Comparison of ENCODE assay signal across 21 mouse cellular contexts in genomic region chr2:18547964-18548643, GRCm38 (mm10).
DNase-seq lines count a peak whose midpoint lies in the region; ATAC-seq and TF ChIP-seq lines count a peak whose summit lies in the region.
"Had no signal": no experiment of that assay in that cellular context is flagged by ENCODE, and none has a peak within 500 bp of the region (broad histone marks: within the 10 kb centered on the region; RNA-seq: fewer than 3 reads in every experiment).

No protein-coding gene starts in this region.

- no peak overlapping the region for H3K4me3 ChIP-seq in forebrain, embryonic 14.5 days (ENCODE audit: low read depth, low read length)
- no peak overlapping the region for H3K4me3 ChIP-seq in forebrain, embryonic 13.5 days
- no peak overlapping the region for H3K4me3 ChIP-seq in lung, postnatal 0 days (ENCODE audit: low read depth, low read length)
- no peak overlapping the region for H3K4me3 ChIP-seq in midbrain, embryonic 14.5 days (replicated peaks; ENCODE audit: low read depth, low read length)
- no peak overlapping the region for H3K4me3 ChIP-seq in stomach, postnatal 0 days (ENCODE audit: low read depth, low read length)
- H3K4me3 ChIP-seq: forebrain, embryonic 10.5 days; heart, embryonic 15.5 days; hindbrain, embryonic 13.5 days; intestine, embryonic 15.5 days; limb, embryonic 13.5 days; liver, embryonic 13.5 days; megakaryocyte, embryonic 14.5 days had no signal

- no peak for TF ChIP-seq CTCF in lung, postnatal 0 days (IDR thresholded peaks at IDR 0.05)
- no peak for TF ChIP-seq CTCF in stomach, postnatal 0 days (IDR thresholded peaks at IDR 0.05; ENCODE audit: low read depth)

- H3K27me3 ChIP-seq in forebrain, embryonic 14.5 days (replicated peaks; ENCODE audit: control insufficient read depth, insufficient read depth, low read length), result no peaks in the 10 kb centered on the region
- no peaks in the 10 kb centered on the region for H3K27me3 ChIP-seq in forebrain, embryonic 13.5 days
- H3K27me3 ChIP-seq in lung, postnatal 0 days (replicated peaks; ENCODE audit: insufficient read depth, low read length), result no peaks in the 10 kb centered on the region
- no peaks in the 10 kb centered on the region for H3K27me3 ChIP-seq in midbrain, embryonic 14.5 days (ENCODE audit: control insufficient read depth, insufficient read depth, low read length)
- no peaks in the 10 kb centered on the region for H3K27me3 ChIP-seq in stomach, postnatal 0 days (ENCODE audit: control insufficient read depth, insufficient read depth, low read length)
- H3K27me3 ChIP-seq: heart, embryonic 15.5 days; hindbrain, embryonic 13.5 days; intestine, embryonic 15.5 days; limb, embryonic 13.5 days; liver, embryonic 13.5 days; megakaryocyte, embryonic 14.5 days had no signal

- no peaks in the 10 kb centered on the region for H3K9me3 ChIP-seq in forebrain, embryonic 14.5 days (replicated peaks; ENCODE audit: control insufficient read depth, low read length)
- H3K9me3 ChIP-seq in forebrain, embryonic 13.5 days (replicated peaks), result no peaks in the 10 kb centered on the region
- no peaks in the 10 kb centered on the region for H3K9me3 ChIP-seq in lung, postnatal 0 days (ENCODE audit: low read length)
- no peaks in the 10 kb centered on the region for H3K9me3 ChIP-seq in midbrain, embryonic 14.5 days (ENCODE audit: control insufficient read depth, low read length)
- H3K9me3 ChIP-seq in stomach, postnatal 0 days (ENCODE audit: control insufficient read depth, low read length), result no peaks in the 10 kb centered on the region
- H3K9me3 ChIP-seq: forebrain, embryonic 10.5 days; heart, embryonic 15.5 days; hindbrain, embryonic 13.5 days; intestine, embryonic 15.5 days; limb, embryonic 13.5 days; liver, embryonic 13.5 days; megakaryocyte, embryonic 14.5 days had no signal

- no peak for TF ChIP-seq EP300 in lung, postnatal 0 days (IDR thresholded peaks at IDR 0.05)
- no peak for TF ChIP-seq EP300 in stomach, postnatal 0 days (optimal IDR thresholded peaks at IDR 0.05)

- ATAC-seq in forebrain, embryonic 14.5 days, result no peak
- ATAC-seq in forebrain, embryonic 13.5 days, result no peak; the same call in 1 of the 2 replicates
- ATAC-seq in lung, postnatal 0 days, result no peak
- 0 out of 2 replicates have a peak, but pooled peaks have one; percentile 43 for ATAC-seq in midbrain, embryonic 14.5 days (ENCODE audit: low FRiP score, low TSS enrichment)
- ATAC-seq in stomach, postnatal 0 days (ENCODE audit: low FRiP score, low TSS enrichment), result no peak
- ATAC-seq: CD4-positive, CD25-positive, alpha-beta regulatory T cell, adult 4 months; intestine, embryonic 15.5 days; Patski had no signal

- no peaks in the 10 kb centered on the region for H3K36me3 ChIP-seq in forebrain, embryonic 14.5 days (ENCODE audit: control insufficient read depth, insufficient read depth, low read length)
- H3K36me3 ChIP-seq in forebrain, embryonic 13.5 days (ENCODE audit: poor library complexity, severe bottlenecking), result no peaks in the 10 kb centered on the region
- no peaks in the 10 kb centered on the region for H3K36me3 ChIP-seq in lung, postnatal 0 days (ENCODE audit: insufficient read depth, low read length)
- H3K36me3 ChIP-seq in midbrain, embryonic 14.5 days (ENCODE audit: control insufficient read depth, insufficient read depth, low read length), result no peaks in the 10 kb centered on the region
- no peaks in the 10 kb centered on the region for H3K36me3 ChIP-seq in stomach, postnatal 0 days (ENCODE audit: control insufficient read depth, insufficient read depth, low read length)
- H3K36me3 ChIP-seq: forebrain, embryonic 10.5 days; heart, embryonic 15.5 days; hindbrain, embryonic 13.5 days; intestine, embryonic 15.5 days; limb, embryonic 13.5 days; liver, embryonic 13.5 days had no signal

- no peak overlapping the region for H3K4me2 ChIP-seq in forebrain, embryonic 14.5 days (ENCODE audit: low read length)
- H3K4me2 ChIP-seq in forebrain, embryonic 13.5 days, result no peak overlapping the region
- H3K4me2 ChIP-seq in lung, postnatal 0 days (replicated peaks; ENCODE audit: low read depth, low read length), result no peak overlapping the region
- H3K4me2 ChIP-seq in midbrain, embryonic 14.5 days (ENCODE audit: low read length), result no peak overlapping the region
- no peak overlapping the region for H3K4me2 ChIP-seq in stomach, postnatal 0 days (replicated peaks; ENCODE audit: low read depth)
- H3K4me2 ChIP-seq: heart, embryonic 15.5 days; hindbrain, embryonic 13.5 days; intestine, embryonic 15.5 days; limb, embryonic 13.5 days; liver, embryonic 13.5 days had no signal

- peak; percentile 11 for DNase-seq in forebrain, embryonic 14.5 days (ENCODE audit: low spot score)
- peak; percentile 16 for DNase-seq in lung, postnatal 0 days (ENCODE audit: low spot score)
- no peak for DNase-seq in lung, postnatal 10 days
- DNase-seq in ZHBTc4 (ENCODE audit: low read depth, low spot score), result peak; percentile 7
- DNase-seq in midbrain, embryonic 14.5 days, result peak; percentile 33
- no peak for DNase-seq in stomach, postnatal 0 days (ENCODE audit: low spot score)
- DNase-seq: adrenal gland, postnatal 14 days; cerebellum, adult 18-20 months; cerebellum, postnatal 25 days; gastrocnemius, postnatal 36 days; liver, embryonic 13.5 days; right cerebral cortex, postnatal 4 days had no signal

- H3K9ac ChIP-seq in forebrain, embryonic 14.5 days (ENCODE audit: low read length), result no peak overlapping the region
- no peak overlapping the region for H3K9ac ChIP-seq in forebrain, embryonic 13.5 days
- no peak overlapping the region for H3K9ac ChIP-seq in lung, postnatal 0 days (replicated peaks; ENCODE audit: low read depth)
- H3K9ac ChIP-seq in midbrain, embryonic 14.5 days (replicated peaks; ENCODE audit: low read length), result no peak overlapping the region
- H3K9ac ChIP-seq in stomach, postnatal 0 days (ENCODE audit: low read length), result no peak overlapping the region
- H3K9ac ChIP-seq: heart, embryonic 15.5 days; hindbrain, embryonic 13.5 days; intestine, embryonic 15.5 days; limb, embryonic 13.5 days; liver, embryonic 13.5 days had no signal

- H3K27ac ChIP-seq in forebrain, embryonic 14.5 days (ENCODE audit: low read depth, low read length), result no peak overlapping the region
- no peak overlapping the region for H3K27ac ChIP-seq in forebrain, embryonic 13.5 days
- no peak overlapping the region for H3K27ac ChIP-seq in lung, postnatal 0 days (ENCODE audit: low read length)
- H3K27ac ChIP-seq in midbrain, embryonic 14.5 days (replicated peaks; ENCODE audit: low read depth, low read length), result no peak overlapping the region
- H3K27ac ChIP-seq in stomach, postnatal 0 days (replicated peaks), result no peak overlapping the region
- H3K27ac ChIP-seq: forebrain, embryonic 10.5 days; heart, embryonic 15.5 days; hindbrain, embryonic 13.5 days; intestine, embryonic 15.5 days; limb, embryonic 13.5 days; liver, embryonic 13.5 days had no signal

- WGBS in forebrain, embryonic 14.5 days, result 71% methylated on average over 5 of the region's 5 CpGs
- 73% methylated on average over 5 of the region's 5 CpGs for WGBS in forebrain, embryonic 13.5 days
- WGBS in lung, postnatal 0 days, result 56% methylated on average over 5 of the region's 5 CpGs
- 58% methylated on average over 5 of the region's 5 CpGs for WGBS in midbrain, embryonic 14.5 days
- 58% methylated on average over 5 of the region's 5 CpGs for WGBS in stomach, postnatal 0 days

- H3K4me1 ChIP-seq in forebrain, embryonic 14.5 days (ENCODE audit: control insufficient read depth, insufficient read depth, low read length), result no peaks in the 10 kb centered on the region
- H3K4me1 ChIP-seq in forebrain, embryonic 13.5 days, result no peaks in the 10 kb centered on the region
- H3K4me1 ChIP-seq in lung, postnatal 0 days (ENCODE audit: insufficient read depth, low read depth, low read length), result no peaks in the 10 kb centered on the region
- no peaks in the 10 kb centered on the region for H3K4me1 ChIP-seq in midbrain, embryonic 14.5 days (ENCODE audit: control insufficient read depth, insufficient read depth, low read length)
- no peaks in the 10 kb centered on the region for H3K4me1 ChIP-seq in stomach, postnatal 0 days (replicated peaks; ENCODE audit: control insufficient read depth, insufficient read depth)
- H3K4me1 ChIP-seq: forebrain, embryonic 10.5 days; heart, embryonic 15.5 days; intestine, embryonic 15.5 days; limb, embryonic 13.5 days; liver, embryonic 13.5 days; megakaryocyte, embryonic 14.5 days had no signal

Comparison
In these comparisons a context has a peak if more than half of its experiments do, and no peak if none do; other contexts are left out.
1. DNase-seq: peak in forebrain, embryonic 14.5 days (single experiment), lung, postnatal 0 days (single experiment), ZHBTc4 (single experiment) and midbrain, embryonic 14.5 days (single experiment); none in lung, postnatal 10 days (single experiment) and stomach, postnatal 0 days (single experiment).